Mouse (Mus musculus) CH12.LX (cell line): ENCODE results near the gene Cenpm. TPM values are rescaled to one million over a fixed set of nuclear protein-coding genes. Genes with fewer than 3 reads are reported as not detected.
A peak's percentile ranks its signal among the peaks of the same experiment; 100 is the strongest.

Experiments
- DNase-seq: peaks from one replicate; pipeline ENCODE4 v3.0.0-alpha.2; 2013; ENCODE audit errors: extremely low read depth
- H3K27ac ChIP-seq: 2 replicates; pipeline ENCODE4 v1.5.1; 2012; ENCODE audit warnings: low read depth, mild to moderate bottlenecking, control low read depth, moderate library complexity; ENCODE audit not compliant: insufficient read depth
- H3K27me3 ChIP-seq: replicated peaks from 2 replicates; pipeline ENCODE3; 2012; ENCODE audit warnings: inconsistent platforms
- H3K36me3 ChIP-seq, 2 experiments: replicated peaks in 1 of 2; 2 replicates each; pipeline versions ENCODE3 to v1.6.1; 2012; ENCODE audit warnings: inconsistent platforms in 1 of 2, low read length in 1 of 2, mild to moderate bottlenecking in 1 of 2, mixed read lengths in 1 of 2, moderate library complexity in 1 of 2; ENCODE audit not compliant: control insufficient read depth in 1 of 2, insufficient read depth in 1 of 2
- H3K4me1 ChIP-seq, 2 experiments: 2 replicates each; pipeline ENCODE4 v1.6.1; 2012; ENCODE audit warnings: inconsistent platforms in 1 of 2, moderate library complexity in 1 of 2; ENCODE audit not compliant: insufficient read depth in 2 of 2, control insufficient read depth in 1 of 2
- H3K4me2 ChIP-seq: 2 replicates; pipeline ENCODE4 v1.6.1; 2012; ENCODE audit warnings: low read depth, mild to moderate bottlenecking, control low read depth; ENCODE audit not compliant: poor library complexity, insufficient read depth, severe bottlenecking
- H3K4me3 ChIP-seq, 3 experiments: fragments of 150-350 bp in 1 of 3; sonication (generic) in 1 of 3; replicated peaks in 1 of 3; 2 replicates each; pipeline versions ENCODE3 to v1.5.1; 2011 to 2012; ENCODE audit warnings: low read depth in 2 of 3, low read length in 2 of 3, mild to moderate bottlenecking in 2 of 3, moderate library complexity in 2 of 3, control low read depth in 1 of 3, improper control_type of control experiment in 1 of 3, inconsistent platforms in 1 of 3, mixed read lengths in 1 of 3; ENCODE audit not compliant: poor library complexity in 1 of 3
- H3K79me2 ChIP-seq: replicated peaks from 2 replicates; pipeline ENCODE4 v1.6.1; 2012; ENCODE audit warnings: mild to moderate bottlenecking, moderate library complexity; ENCODE audit not compliant: control insufficient read depth, poor library complexity, insufficient read depth, severe bottlenecking; ENCODE audit errors: extremely low read depth
- H3K9ac ChIP-seq: 2 replicates; pipeline ENCODE4 v1.6.1; 2012; ENCODE audit warnings: low read depth, mild to moderate bottlenecking, control low read depth, moderate library complexity; ENCODE audit not compliant: insufficient read depth
- H3K9me3 ChIP-seq: replicated peaks from 2 replicates; pipeline ENCODE3; 2012; ENCODE audit warnings: low read length, inconsistent platforms, mixed read lengths
- CHD1 ChIP-seq: IDR thresholded peaks from 2 replicates; pipeline ENCODE4 v1.6.1; 2012; ENCODE audit warnings: low read depth, low read length, improper control_type of control experiment, inconsistent platforms
- ETS1 ChIP-seq: conservative IDR thresholded peaks from 2 replicates; pipeline ENCODE4 v1.6.1; 2012; ENCODE audit warnings: low read depth, mild to moderate bottlenecking, inconsistent platforms, low read length, improper control_type of control experiment, moderate library complexity
- GABPA ChIP-seq: IDR thresholded peaks from 2 replicates; pipeline ENCODE4 v1.6.1; 2012; ENCODE audit warnings: low read depth, low read length, improper control_type of control experiment, inconsistent platforms; ENCODE audit not compliant: insufficient replicate concordance
- JUN ChIP-seq: IDR thresholded peaks from 2 replicates; pipeline ENCODE4 v1.6.1; 2011; ENCODE audit warnings: low read depth, mild to moderate bottlenecking, low read length, improper control_type of control experiment, moderate library complexity; ENCODE audit not compliant: insufficient read depth
- MAFK ChIP-seq: IDR thresholded peaks from 2 replicates; pipeline ENCODE4 v1.6.1; 2011; ENCODE audit warnings: low read length, improper control_type of control experiment; ENCODE audit not compliant: insufficient replicate concordance
- MAX ChIP-seq: IDR thresholded peaks from 2 replicates; pipeline ENCODE4 v1.6.1; 2011; ENCODE audit warnings: low read length, improper control_type of control experiment
- MEF2A ChIP-seq: IDR thresholded peaks from 2 replicates; pipeline ENCODE4 v1.6.1; 2014; ENCODE audit warnings: low read depth, mild to moderate bottlenecking, inconsistent platforms, low read length, improper control_type of control experiment, borderline replicate concordance
- MXI1 ChIP-seq: IDR thresholded peaks from 2 replicates; pipeline ENCODE4 v1.6.1; 2011; ENCODE audit warnings: mild to moderate bottlenecking, low read depth, low read length, improper control_type of control experiment
- MYC ChIP-seq: IDR thresholded peaks from 2 replicates; pipeline ENCODE4 v1.6.1; 2011; ENCODE audit warnings: low read depth, mild to moderate bottlenecking, improper control_type of control experiment, low read length
- NELFE ChIP-seq: IDR thresholded peaks from 2 replicates; pipeline ENCODE4 v1.6.1; 2011; ENCODE audit warnings: low read depth, low read length, improper control_type of control experiment
- POLR2A ChIP-seq: IDR thresholded peaks from 2 replicates; pipeline ENCODE4 v1.6.1; 2011; ENCODE audit warnings: low read depth, mild to moderate bottlenecking, improper control_type of control experiment, low read length
- SIN3A ChIP-seq: IDR thresholded peaks from 2 replicates; pipeline ENCODE4 v1.6.1; 2012; ENCODE audit warnings: low read length, improper control_type of control experiment, inconsistent platforms
- ZC3H11A ChIP-seq: IDR thresholded peaks from 2 replicates; pipeline ENCODE4 v1.6.1; 2012; ENCODE audit warnings: low read depth, mild to moderate bottlenecking, inconsistent platforms, low read length, improper control_type of control experiment
- ZNF384 ChIP-seq: IDR thresholded peaks from 2 replicates; pipeline ENCODE4 v1.6.1; 2012; ENCODE audit warnings: low read depth, low read length, improper control_type of control experiment, inconsistent platforms
- dilution Hi-C: fragments of 300-500 bp; cut with MboI; formaldehyde crosslinking; loops from 2 replicates; pipeline ENCODE4 v1.14.3; 2020; ENCODE audit warnings: low sequenced_read_pairs; ENCODE audit not compliant: extremely low pct_unique_long_range_greater_than_20kb, extremely low pct_ligation_motif_present
- in situ Hi-C: fragments of 300-500 bp; cut with MboI; formaldehyde crosslinking; loops from 3 replicates; pipeline ENCODE4 v1.14.3; 2019; ENCODE audit warnings: low sequenced_read_pairs, low pct_ligation_motif_present, low pct_unique_long_range_greater_than_20kb, mixed read lengths
- polyA plus RNA-seq: library from polyadenylated mRNA; unstranded; fragments of >175 nt; gene quantifications from 2 replicates; pipeline ENCODE4 v1.2.1, GENCODE M21; 2012; ENCODE audit warnings: low read depth; ENCODE audit not compliant: insufficient read length
- total RNA-seq, 2 experiments: library from RNA; depleted of rRNA; stranded (reverse); fragments of 300-350 nt in 1 of 2; fragments of >200 nt in 1 of 2; gene quantifications; 2 replicates each; pipeline ENCODE4 v1.2.3; 2012 to 2014

Cenpm gene
- total and polyA plus RNA-seq, 3 experiments: 22.8 to 39.6 (median 34.2) TPM

DNA sequence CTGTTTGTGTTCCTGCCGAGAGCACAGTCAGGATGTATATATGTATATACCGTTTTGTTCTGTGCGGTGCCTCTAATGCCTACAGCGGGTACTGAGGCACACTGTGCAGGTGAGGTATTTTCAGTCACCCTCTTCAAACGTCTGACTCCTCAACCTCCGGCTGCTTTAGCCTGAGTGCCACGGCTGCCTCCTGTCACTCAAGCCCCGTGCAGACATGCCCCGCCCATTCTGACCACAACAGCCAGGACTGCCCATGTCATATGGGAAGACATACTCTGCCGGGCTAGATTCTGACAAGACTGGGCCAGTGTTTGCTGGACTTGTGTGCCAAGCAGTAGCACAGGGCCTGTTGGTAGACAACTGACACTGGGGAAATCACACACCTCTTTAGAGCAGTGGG, 8.9 kb downstream of the Cenpm start (continued):
- TF ChIP-seq CHD1: no peak
- TF ChIP-seq MAFK: no peak
- TF ChIP-seq JUN: no peak
- TF ChIP-seq ETS1: 0 out of 2 replicates have a peak, but pooled peaks have one; percentile 11
- TF ChIP-seq MEF2A: peak; percentile 36; the same call in 1 of the 2 replicates
- TF ChIP-seq, all 38 proteins: peak for 11

DNA sequence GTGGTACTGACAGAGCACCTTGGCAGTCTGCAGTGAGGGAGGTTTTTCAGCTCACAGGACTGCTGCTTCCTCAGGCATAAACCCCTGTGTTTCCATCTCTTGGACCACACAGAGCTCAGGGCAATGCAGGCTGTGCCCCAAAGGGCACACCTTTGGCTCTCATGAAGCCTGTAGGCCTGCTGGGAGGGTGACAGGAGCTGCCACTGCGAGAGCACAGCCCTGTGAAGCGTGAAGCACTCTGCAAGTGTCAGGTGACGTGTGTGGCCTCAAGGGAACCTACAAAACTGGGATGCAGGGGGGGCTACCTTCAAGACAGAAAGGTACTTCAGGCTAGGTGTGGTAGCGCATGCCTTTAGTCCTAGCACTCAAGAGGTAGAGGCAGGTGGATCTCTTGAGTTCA, 11.9 kb downstream of the Cenpm start:
- Histone ChIP-seq H3K27ac (no peak overlapping the region), H3K36me3 (peaks cover 8 to 39% of the 10 kb centered on the region in 2 experiments), H3K4me3 (no peak overlapping the region), H3K4me1 (peaks cover 44 to 71% of the 10 kb centered on the region in 2 experiments), H3K27me3 (no peaks in the 10 kb centered on the region), H3K9ac (no peak overlapping the region), H3K79me2 (no peaks in the 10 kb centered on the region), H3K4me2 (no peak overlapping the region), H3K9me3 (no peaks in the 10 kb centered on the region)
- DNase-seq: no peak
- TF ChIP-seq ZNF384: no peak
- no peak for TF ChIP-seq MAX
- no peak for TF ChIP-seq POLR2A
- TF ChIP-seq MEF2A: no peak
- TF ChIP-seq SIN3A: no peak
- no peak for TF ChIP-seq GABPA
- TF ChIP-seq ZC3H11A: no peak
- TF ChIP-seq NELFE: no peak
- in situ Hi-C loops (no loop called here), dilution Hi-C loops (no loop called here)

GRCm38 (mm10) chr15:82231591-82232378, 12.8 kb downstream of the Cenpm start:
- peaks cover 44 to 75% of the 10 kb centered on the region in 2 experiments for H3K4me1 ChIP-seq
- no peak overlapping the region for H3K4me2 ChIP-seq
- no peak overlapping the region for H3K9ac ChIP-seq
- H3K79me2 ChIP-seq: no peaks in the 10 kb centered on the region
- H3K36me3 ChIP-seq: peaks cover 5 to 32% of the 10 kb centered on the region in 2 experiments
- DNase-seq: no peak
- TF ChIP-seq CHD1: no peak
- no peak for TF ChIP-seq MYC
- TF ChIP-seq MXI1: 0 out of 2 replicates have a peak, but pooled peaks have one; percentile 23
- 0 out of 2 replicates have a peak, but pooled peaks have one; percentile 31 for TF ChIP-seq SIN3A
- no peaks in the 10 kb centered on the region for H3K27me3 ChIP-seq
- in situ Hi-C loops (no loop called here), dilution Hi-C loops (no loop called here)
- no peaks in the 10 kb centered on the region for H3K9me3 ChIP-seq
- no peak overlapping the region for H3K4me3 ChIP-seq
- no peak overlapping the region for H3K27ac ChIP-seq
